Mouse (Mus musculus): ENCODE results near the gene Dscaml1. TPM values are rescaled to one million over a fixed set of nuclear protein-coding genes. Genes with fewer than 3 reads are reported as not detected.

Gene Dscaml1
- polyA plus RNA-seq, 1 experiment from 2014 or later: 2.3 TPM

GRCm38 (mm10) chr9:45533253-45533652, 106.8 kb downstream of the Dscaml1 start:
- WGBS: 90% methylated on average over 2 of the region's 2 CpGs
- no peaks in the 10 kb centered on the region for H3K36me3 ChIP-seq
- H3K4me3 ChIP-seq: no peak overlapping the region
- no peaks in the 10 kb centered on the region for H3K9me3 ChIP-seq
- no peak overlapping the region for H3K4me2 ChIP-seq (replicated peaks)
- H3K9ac ChIP-seq (replicated peaks): no peak overlapping the region
- no peak for ATAC-seq (ENCODE audit: low FRiP score, low read depth)
- peaks cover 31% of the 10 kb centered on the region for H3K4me1 ChIP-seq
- H3K27me3 ChIP-seq: no peaks in the 10 kb centered on the region
- H3K27ac ChIP-seq (replicated peaks): no peak overlapping the region

GRCm38 (mm10) chr9:45534472-45534988, 108.1 kb downstream of the Dscaml1 start:
- Histone ChIP-seq H3K4me1 (peaks cover 31% of the 10 kb centered on the region), H3K9ac (replicated peaks) (no peak overlapping the region), H3K27ac (replicated peaks) (no peak overlapping the region; the same call in 1 of the 2 replicates), H3K4me3 (no peak overlapping the region), H3K4me2 (replicated peaks) (no peak overlapping the region), H3K9me3 (no peaks in the 10 kb centered on the region), H3K27me3 (no peaks in the 10 kb centered on the region), H3K36me3 (no peaks in the 10 kb centered on the region)
- no peak for ATAC-seq (ENCODE audit: low FRiP score, low read depth)
- WGBS: 67% methylated on average over 8 of the region's 8 CpGs

GRCm38 (mm10) chr9:45537649-45538048, 111.2 kb downstream of the Dscaml1 start:
- Histone ChIP-seq H3K4me3 (no peak overlapping the region), H3K27me3 (no peaks in the 10 kb centered on the region), H3K9me3 (no peaks in the 10 kb centered on the region), H3K4me2 (replicated peaks) (no peak overlapping the region), H3K9ac (replicated peaks) (no peak overlapping the region), H3K36me3 (no peaks in the 10 kb centered on the region), H3K4me1 (peaks cover 15% of the 10 kb centered on the region), H3K27ac (replicated peaks) (no peak overlapping the region)
- WGBS: 73% methylated on average over 7 of the region's 7 CpGs
- ATAC-seq (ENCODE audit: low FRiP score, low read depth): no peak

- H3K27me3 ChIP-seq: no peaks in the 10 kb centered on the region
- peaks cover 11% of the 10 kb centered on the region for H3K4me1 ChIP-seq
- 87% methylated on average over 14 of the region's 14 CpGs for WGBS
- no peak overlapping the region for H3K9ac ChIP-seq (replicated peaks)
- no peak overlapping the region for H3K4me3 ChIP-seq
- no peaks in the 10 kb centered on the region for H3K36me3 ChIP-seq
- ATAC-seq (ENCODE audit: low FRiP score, low read depth): no peak
- no peak overlapping the region for H3K4me2 ChIP-seq (replicated peaks)
- no peak overlapping the region for H3K27ac ChIP-seq (replicated peaks)
- no peaks in the 10 kb centered on the region for H3K9me3 ChIP-seq
Measured at GRCm38 (mm10) chr9:45539265-45540044, 113.0 kb downstream of the Dscaml1 start.

GRCm38 (mm10) chr9:45546024-45546638, 119.7 kb downstream of the Dscaml1 start:
- Histone ChIP-seq H3K27ac (replicated peaks) (peak overlapping the region; percentile 72), H3K36me3 (no peaks in the 10 kb centered on the region), H3K4me1 (peaks cover 46% of the 10 kb centered on the region), H3K9ac (replicated peaks) (no peak overlapping the region), H3K9me3 (no peaks in the 10 kb centered on the region), H3K27me3 (no peaks in the 10 kb centered on the region), H3K4me2 (replicated peaks) (peak overlapping the region; percentile 21), H3K4me3 (no peak overlapping the region)
- WGBS: 27% methylated on average over 13 of the region's 13 CpGs
- ATAC-seq (ENCODE audit: low FRiP score, low read depth): peak; percentile 74

- WGBS: 83% methylated on average over 7 of the region's 7 CpGs
- no peaks in the 10 kb centered on the region for H3K36me3 ChIP-seq
- H3K9me3 ChIP-seq: no peaks in the 10 kb centered on the region
- no peak overlapping the region for H3K4me2 ChIP-seq (replicated peaks)
- H3K4me3 ChIP-seq: no peak overlapping the region
- ATAC-seq (ENCODE audit: low FRiP score, low read depth): no peak
- H3K9ac ChIP-seq (replicated peaks): no peak overlapping the region
- peak overlapping the region; percentile 72 for H3K27ac ChIP-seq (replicated peaks)
- peaks cover 38% of the 10 kb centered on the region for H3K4me1 ChIP-seq
- H3K27me3 ChIP-seq: no peaks in the 10 kb centered on the region
Measured at GRCm38 (mm10) chr9:45546902-45547578, 120.6 kb downstream of the Dscaml1 start.

- Histone ChIP-seq H3K9me3 (no peaks in the 10 kb centered on the region), H3K4me1 (peaks cover 39% of the 10 kb centered on the region), H3K27ac (replicated peaks) (peak overlapping the region; percentile 60), H3K9ac (replicated peaks) (no peak overlapping the region), H3K27me3 (no peaks in the 10 kb centered on the region), H3K36me3 (no peaks in the 10 kb centered on the region), H3K4me2 (replicated peaks) (no peak overlapping the region), H3K4me3 (no peak overlapping the region)
- peak; percentile 28; the same call in 1 of the 2 replicates for ATAC-seq (ENCODE audit: low FRiP score, low read depth)
- WGBS: 29% methylated on average over 5 of the region's 5 CpGs
Measured at GRCm38 (mm10) chr9:45549796-45550195, 123.4 kb downstream of the Dscaml1 start.

GRCm38 (mm10) chr9:45550210-45550609, 123.8 kb downstream of the Dscaml1 start:
- no peaks in the 10 kb centered on the region for H3K36me3 ChIP-seq
- H3K27ac ChIP-seq (replicated peaks): peak overlapping the region; percentile 60
- no peaks in the 10 kb centered on the region for H3K27me3 ChIP-seq
- H3K4me1 ChIP-seq: peaks cover 43% of the 10 kb centered on the region
- 43% methylated on average over 6 of the region's 6 CpGs for WGBS
- H3K4me2 ChIP-seq (replicated peaks): no peak overlapping the region
- no peak overlapping the region for H3K4me3 ChIP-seq
- H3K9me3 ChIP-seq: no peaks in the 10 kb centered on the region
- H3K9ac ChIP-seq (replicated peaks): no peak overlapping the region
- no peak for ATAC-seq (ENCODE audit: low FRiP score, low read depth)

GRCm38 (mm10) chr9:45550662-45551061, 124.2 kb downstream of the Dscaml1 start:
- Histone ChIP-seq H3K27ac (replicated peaks) (peak overlapping the region; percentile 60), H3K9me3 (no peaks in the 10 kb centered on the region), H3K4me1 (peaks cover 44% of the 10 kb centered on the region), H3K4me3 (no peak overlapping the region), H3K4me2 (replicated peaks) (no peak overlapping the region), H3K27me3 (no peaks in the 10 kb centered on the region), H3K9ac (replicated peaks) (no peak overlapping the region), H3K36me3 (no peaks in the 10 kb centered on the region)
- WGBS: 69% methylated on average over 4 of the region's 4 CpGs
- no peak for ATAC-seq (ENCODE audit: low FRiP score, low read depth)

GRCm38 (mm10) chr9:45555036-45555826, 128.8 kb downstream of the Dscaml1 start:
- no peak overlapping the region for H3K4me2 ChIP-seq (replicated peaks)

GRCm38 (mm10) chr9:45556882-45557281, 130.5 kb downstream of the Dscaml1 start:
- Histone ChIP-seq H3K4me3 (no peak overlapping the region), H3K4me2 (replicated peaks) (no peak overlapping the region), H3K4me1 (peaks cover 18% of the 10 kb centered on the region), H3K9ac (replicated peaks) (no peak overlapping the region), H3K27ac (replicated peaks) (no peak overlapping the region), H3K27me3 (0 out of 2 replicates have a peak, but pooled peaks cover 9% of the 10 kb centered on the region), H3K9me3 (no peaks in the 10 kb centered on the region), H3K36me3 (no peaks in the 10 kb centered on the region)
- 90% methylated on average over 3 of the region's 3 CpGs for WGBS
- ATAC-seq (ENCODE audit: low FRiP score, low read depth): no peak

More at GRCm38 (mm10) chr9:45555036-45555826, 128.8 kb downstream of the Dscaml1 start:
- no peak for ATAC-seq (ENCODE audit: low FRiP score, low read depth)
- Histone ChIP-seq H3K9me3 (no peaks in the 10 kb centered on the region), H3K36me3 (no peaks in the 10 kb centered on the region), H3K27me3 (0 out of 2 replicates have a peak, but pooled peaks cover 9% of the 10 kb centered on the region), H3K9ac (replicated peaks) (0 out of 2 replicates have a peak overlapping the region, but pooled peaks have one; percentile 2), H3K27ac (replicated peaks) (0 out of 2 replicates have a peak overlapping the region, but pooled peaks have one; percentile 11), H3K4me1 (peaks cover 17% of the 10 kb centered on the region), H3K4me3 (no peak overlapping the region)
- WGBS: 25% methylated on average over 17 of the region's 17 CpGs
